Mouse (Mus musculus) cerebellum, adult 2 months (tissue): ENCODE results near the gene Tefm.

Experiments used
- CTCF ChIP-seq: fragments of 200-500 bp; IDR thresholded peaks from 2 replicates; pipeline ENCODE4 v1.5.1; 2011; ENCODE audit warnings: low read depth, mild to moderate bottlenecking, control low read depth, low read length, moderate library complexity, borderline replicate concordance; ENCODE audit not compliant: insufficient read depth
- POLR2A ChIP-seq: fragments of 200-500 bp; IDR thresholded peaks from 2 replicates; pipeline ENCODE4 v1.6.1; 2011; ENCODE audit warnings: low read length, control low read depth, borderline replicate concordance; ENCODE audit not compliant: insufficient read depth

GRCm38 (mm10) chr11:80088917-80089816 lies 52.8 kb downstream of the Tefm start, which contains the start of gene Atad5:
- TF ChIP-seq POLR2A (no peak), CTCF (no peak)
